Mouse (Mus musculus): ENCODE results near the gene Mthfsl.
"Not testable (repeated sequence)": the region's sequence is repeated elsewhere in the genome, so short reads cannot be mapped to it uniquely, and the experiment has no call there.

GRCm38 (mm10) chr9:88746687-88747086, 26.6 kb upstream of the Mthfsl start:
- TF ChIP-seq CTCF (conservative IDR thresholded peaks at IDR 0.05; ENCODE audit: low read length); POU5F1 (IDR thresholded peaks at IDR 0.05; ENCODE audit: borderline replicate concordance, low read length): not testable (repeated sequence)
